Mouse (Mus musculus) liver, postnatal 0 days (tissue): ENCODE results near the gene Gm44805. TPM values are rescaled to one million over a fixed set of nuclear protein-coding genes. Genes with fewer than 3 reads are reported as not detected.

Source experiments
- ATAC-seq: fragments of 200-750 bp; cut with Nextera tagmentation; 2 replicates; pipeline ENCODE4 v1.8.0; 2017; ENCODE audit warnings: mild to moderate bottlenecking, moderate library complexity
- DNase-seq: peaks from one replicate; pipeline ENCODE4 v3.0.0-alpha.2; 2016
- H3K27ac ChIP-seq: fragments of 300-500 bp; sonication (generic); 2 replicates; pipeline ENCODE4 v1.5.1; 2014; ENCODE audit warnings: antibody characterized with exemption, moderate library complexity, mild to moderate bottlenecking, low read depth
- H3K27me3 ChIP-seq: fragments of 300-500 bp; sonication (generic); 2 replicates; pipeline ENCODE4 v1.6.1; 2014; ENCODE audit warnings: low read length, control low read depth, mixed read lengths; ENCODE audit not compliant: insufficient read depth
- H3K36me3 ChIP-seq: fragments of 300-500 bp; sonication (generic); replicated peaks from 2 replicates; pipeline ENCODE4 v1.6.1; 2014; ENCODE audit warnings: mild to moderate bottlenecking, control low read depth, low read length, moderate library complexity, mixed read lengths; ENCODE audit not compliant: insufficient read depth
- H3K4me1 ChIP-seq: fragments of 300-500 bp; sonication (generic); 2 replicates; pipeline ENCODE4 v1.6.1; 2014; ENCODE audit warnings: antibody characterized with exemption, mild to moderate bottlenecking, control low read depth; ENCODE audit not compliant: insufficient read depth
- H3K4me2 ChIP-seq: fragments of 300-500 bp; sonication (generic); 2 replicates; pipeline ENCODE4 v1.6.1; 2014; ENCODE audit warnings: low read depth, mild to moderate bottlenecking, low read length, moderate library complexity, mixed read lengths
- H3K4me3 ChIP-seq: fragments of 300-500 bp; sonication (generic); 2 replicates; pipeline ENCODE4 v1.5.1; 2014; ENCODE audit warnings: low read depth, low read length
- H3K9ac ChIP-seq: fragments of 300-500 bp; sonication (generic); replicated peaks from 2 replicates; pipeline ENCODE4 v1.6.1; 2014; ENCODE audit warnings: mild to moderate bottlenecking, moderate library complexity
- H3K9me3 ChIP-seq: fragments of 300-500 bp; sonication (generic); 2 replicates; pipeline ENCODE4 v1.6.1; 2016; ENCODE audit warnings: mild to moderate bottlenecking, control low read depth, low read length, mixed read lengths
- CTCF ChIP-seq: sonication (generic); IDR thresholded peaks from 2 replicates; pipeline ENCODE4 v1.5.1; 2016; ENCODE audit warnings: antibody characterized with exemption, low read depth
- EP300 ChIP-seq: IDR thresholded peaks from 2 replicates; pipeline ENCODE4 v1.6.1; 2016; ENCODE audit warnings: antibody characterized with exemption, low read depth, mild to moderate bottlenecking
- WGBS: fragments of 180-500 bp; shearing (Covaris S2); extraction: QIAGEN DNeasy Blood & Tissue Kit; methylation state at CpG from one replicate; pipeline ENCODE4 v1.1.7; 2014; ENCODE audit not compliant: insufficient replicate concordance; 5-methylcytosine and 5-hydroxymethylcytosine counted together
- polyA plus RNA-seq: library from polyadenylated mRNA; unstranded; fragments of >200 nt; fragmentation: Nextera tagmentation; extraction: Ambion mirVana; gene quantifications from 2 replicates; pipeline ENCODE4 v1.2.1, GENCODE M21; 2015

Gene Gm44805
- polyA plus RNA-seq, 1 experiment from 2014 or later, result 187 TPM

GRCm38 (mm10) chr7:19696336-19696873 is 15.2 kb upstream of the Gm44805 start:
- peaks cover 11% of the 10 kb centered on the region for H3K36me3 ChIP-seq
- H3K4me2 ChIP-seq, result peak overlapping the region; percentile 68
- peak overlapping the region; percentile 83 for H3K9ac ChIP-seq
- ATAC-seq, result no peak
- H3K9me3 ChIP-seq, result no peaks in the 10 kb centered on the region
- peaks cover 65% of the 10 kb centered on the region for H3K4me1 ChIP-seq
- peak overlapping the region; percentile 49 for H3K4me3 ChIP-seq
- H3K27me3 ChIP-seq, result no peaks in the 10 kb centered on the region
- no peak for TF ChIP-seq EP300
- peak; percentile 12; the same call in 1 of the 2 replicates for TF ChIP-seq CTCF
- peak overlapping the region; percentile 98 for H3K27ac ChIP-seq
- 79% methylated on average over 34 of the region's 34 CpGs for WGBS
- DNase-seq, result peak; percentile 35

GRCm38 (mm10) chr7:19695881-19696280 is 14.7 kb upstream of the Gm44805 start:
- H3K36me3 ChIP-seq, result peaks cover 11% of the 10 kb centered on the region
- peaks cover 66% of the 10 kb centered on the region for H3K4me1 ChIP-seq
- H3K9me3 ChIP-seq, result no peaks in the 10 kb centered on the region
- H3K4me3 ChIP-seq, result peak overlapping the region; percentile 49; the same call in 1 of the 2 replicates
- H3K4me2 ChIP-seq, result peak overlapping the region; percentile 68
- peak overlapping the region; percentile 98 for H3K27ac ChIP-seq
- DNase-seq (peak; percentile 43), ATAC-seq (no peak)
- 50% methylated on average over 6 of the region's 6 CpGs for WGBS
- no peaks in the 10 kb centered on the region for H3K27me3 ChIP-seq
- TF ChIP-seq EP300 (no peak), CTCF (no peak)
- H3K9ac ChIP-seq, result peak overlapping the region; percentile 83; the same call in 1 of the 2 replicates

GRCm38 (mm10) chr7:19695213-19695594 is 14.0 kb upstream of the Gm44805 start:
- TF ChIP-seq CTCF, result no peak
- peak; percentile 52 for TF ChIP-seq EP300
- WGBS, result 6% methylated on average over 8 of the region's 8 CpGs
- Histone ChIP-seq H3K27ac (peak overlapping the region; percentile 98), H3K9me3 (no peaks in the 10 kb centered on the region), H3K4me3 (no peak overlapping the region), H3K4me2 (peak overlapping the region; percentile 68), H3K36me3 (peaks cover 11% of the 10 kb centered on the region), H3K9ac (peak overlapping the region; percentile 23), H3K27me3 (no peaks in the 10 kb centered on the region), H3K4me1 (peaks cover 59% of the 10 kb centered on the region)
- no peak for ATAC-seq
- DNase-seq, result no peak

GRCm38 (mm10) chr7:19694336-19695212 is 13.4 kb upstream of the Gm44805 start:
- no peaks in the 10 kb centered on the region for H3K27me3 ChIP-seq
- no peak overlapping the region for H3K4me3 ChIP-seq
- TF ChIP-seq EP300, result no peak
- TF ChIP-seq CTCF, result no peak
- peaks cover 53% of the 10 kb centered on the region for H3K4me1 ChIP-seq
- H3K9ac ChIP-seq, result peak overlapping the region; percentile 23
- no peaks in the 10 kb centered on the region for H3K9me3 ChIP-seq
- peak overlapping the region; percentile 98 for H3K27ac ChIP-seq
- peaks cover 11% of the 10 kb centered on the region for H3K36me3 ChIP-seq
- WGBS, result 36% methylated on average over 10 of the region's 10 CpGs
- DNase-seq (peak; percentile 51), ATAC-seq (no peak; the same call in 1 of the 2 replicates)
- H3K4me2 ChIP-seq, result peak overlapping the region; percentile 68; the same call in 1 of the 2 replicates

- peak; percentile 66 for ATAC-seq
- peak; percentile 51; the same call in 1 of the 2 replicates for TF ChIP-seq EP300
- no peak for TF ChIP-seq CTCF
- peaks cover 11% of the 10 kb centered on the region for H3K36me3 ChIP-seq
These were observed 12.2 kb upstream of the Gm44805 start for GRCm38 (mm10) chr7:19693421-19693820.

More at GRCm38 (mm10) chr7:19693421-19693820, 12.2 kb upstream of the Gm44805 start:
- DNase-seq, result peak; percentile 89
- peak overlapping the region; percentile 98 for H3K27ac ChIP-seq
- 11% methylated on average over 10 of the region's 10 CpGs for WGBS
- peaks cover 45% of the 10 kb centered on the region for H3K4me1 ChIP-seq
- H3K27me3 ChIP-seq, result no peaks in the 10 kb centered on the region
- H3K4me2 ChIP-seq, result peak overlapping the region; percentile 46
- no peaks in the 10 kb centered on the region for H3K9me3 ChIP-seq
- H3K4me3 ChIP-seq, result no peak overlapping the region
- H3K9ac ChIP-seq, result peak overlapping the region; percentile 23
